Mouse (Mus musculus): ENCODE results near the gene Pam.

- TF ChIP-seq CTCF (IDR thresholded peaks at IDR 0.05; ENCODE audit: low read depth, low read length) (no peak), POLR2A (IDR thresholded peaks at IDR 0.05; ENCODE audit: extremely low read depth, insufficient read depth, low read length) (no peak)
These were observed 323.7 kb downstream of the Pam start for GRCm38 (mm10) chr1:97771727-97772126.
